Mouse (Mus musculus): ENCODE data around the gene Inpp5e.

The Inpp5e gene

GRCm38 (mm10) chr2:26364738-26365465 is 44.1 kb downstream of the Inpp5e start:
- DNase-seq (ENCODE audit: extremely low read depth, low read depth), result no peak

GRCm38 (mm10) chr2:26363481-26363880 is 45.5 kb downstream of the Inpp5e start:
- DNase-seq (ENCODE audit: extremely low read depth, low read depth), result no peak

GRCm38 (mm10) chr2:26362991-26363390 is 46.0 kb downstream of the Inpp5e start:
- no peak for DNase-seq (ENCODE audit: extremely low read depth, low read depth)

GRCm38 (mm10) chr2:26360772-26361171 is 48.2 kb downstream of the Inpp5e start, which contains the start of gene Card9:
TSS of gene Card9 (minus strand) at chr2:26360918.
- peak; percentile 55 for DNase-seq (ENCODE audit: extremely low read depth, low read depth)

GRCm38 (mm10) chr2:26359983-26360382 is 49.0 kb downstream of the Inpp5e start:
- DNase-seq (ENCODE audit: extremely low read depth, low read depth), result no peak

GRCm38 (mm10) chr2:26358667-26359320 is 50.2 kb downstream of the Inpp5e start:
- no peak for DNase-seq (ENCODE audit: extremely low read depth, low read depth)

GRCm38 (mm10) chr2:26357484-26357883 is 51.5 kb downstream of the Inpp5e start:
- no peak for DNase-seq (ENCODE audit: extremely low read depth, low read depth)

- DNase-seq (ENCODE audit: extremely low read depth, low read depth), result no peak
These were observed 52.3 kb downstream of the Inpp5e start for GRCm38 (mm10) chr2:26356678-26357077.

- DNase-seq (ENCODE audit: extremely low read depth, low read depth), result no peak
These were observed 52.8 kb downstream of the Inpp5e start for GRCm38 (mm10) chr2:26356231-26356630.

- DNase-seq (ENCODE audit: extremely low read depth, low read depth), result no peak
These were observed 54.6 kb downstream of the Inpp5e start for GRCm38 (mm10) chr2:26354401-26354800.

GRCm38 (mm10) chr2:26353066-26353980 is 55.7 kb downstream of the Inpp5e start:
- DNase-seq (ENCODE audit: extremely low read depth, low read depth), result no peak

GRCm38 (mm10) chr2:26352291-26352910 is 56.6 kb downstream of the Inpp5e start:
- no peak for DNase-seq (ENCODE audit: extremely low read depth, low read depth)

- DNase-seq (ENCODE audit: extremely low read depth, low read depth), result peak; percentile 70
These were observed 57.4 kb downstream of the Inpp5e start, which contains the start of gene Dnlz for GRCm38 (mm10) chr2:26351358-26352290. TSS of gene Dnlz (minus strand) at chr2:26352110.

GRCm38 (mm10) chr2:26348241-26348640 is 60.8 kb downstream of the Inpp5e start:
- DNase-seq (ENCODE audit: extremely low read depth, low read depth), result no peak

Data from MEL-GATA-1-ER (cell line).